Mouse (Mus musculus) cerebellum, postnatal 4 days (tissue): Measurements from ENCODE around the gene Hist1h3i.
A peak's percentile ranks its signal among the peaks of the same experiment; 100 is the strongest.

ENCODE experiments used
- DNase-seq, 2 experiments: peaks; one replicate each; pipeline ENCODE4 v3.0.0; 2022; ENCODE audit warnings: low spot score in 2 of 2, mixed read lengths in 1 of 2

Gene Hist1h3i

DNA sequence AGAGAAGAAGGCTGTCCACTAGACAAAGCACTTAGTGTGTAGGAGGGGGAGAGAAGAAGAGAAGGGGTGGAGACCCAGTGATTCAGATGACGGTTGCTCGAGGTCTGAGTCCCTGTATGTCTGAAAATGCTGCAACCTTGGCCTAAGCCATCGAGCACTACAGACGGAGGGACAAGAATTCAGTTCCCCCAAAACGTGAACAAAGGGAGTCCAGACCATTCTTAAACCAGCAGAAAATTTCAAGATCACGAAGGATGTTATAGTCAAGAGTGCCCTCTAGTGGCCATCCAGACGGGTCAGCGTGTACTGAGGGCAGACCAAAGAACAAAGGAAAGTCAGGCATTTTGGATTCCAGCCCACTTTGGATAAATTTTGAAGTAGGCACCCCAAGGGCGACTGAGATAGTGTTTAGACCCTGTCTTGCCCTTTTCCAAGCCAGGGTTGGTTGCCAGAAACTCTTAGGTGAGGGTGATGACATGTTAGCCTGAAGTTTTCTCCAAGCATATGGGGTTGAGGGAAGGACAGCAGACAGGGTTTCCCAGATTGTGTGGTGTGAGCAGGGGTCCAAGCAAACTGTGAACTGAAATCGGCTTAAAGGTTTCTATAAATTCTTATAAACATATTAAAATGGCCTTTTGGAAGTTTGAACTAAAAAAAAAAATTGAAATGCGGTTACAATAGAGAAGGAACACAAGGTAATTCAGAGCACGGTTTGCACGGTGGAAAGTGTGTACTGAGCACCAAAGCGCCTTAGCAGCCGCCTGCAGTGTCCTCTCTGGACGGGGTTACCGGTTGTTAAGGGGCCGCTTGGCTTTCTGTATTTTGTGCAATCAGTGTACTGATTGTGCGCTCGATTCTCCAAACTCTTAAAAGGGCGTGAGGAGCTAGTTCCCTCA lies 48.9 kb downstream of the Hist1h3i start:
- peak; percentile 26 to 82 for DNase-seq

DNA sequence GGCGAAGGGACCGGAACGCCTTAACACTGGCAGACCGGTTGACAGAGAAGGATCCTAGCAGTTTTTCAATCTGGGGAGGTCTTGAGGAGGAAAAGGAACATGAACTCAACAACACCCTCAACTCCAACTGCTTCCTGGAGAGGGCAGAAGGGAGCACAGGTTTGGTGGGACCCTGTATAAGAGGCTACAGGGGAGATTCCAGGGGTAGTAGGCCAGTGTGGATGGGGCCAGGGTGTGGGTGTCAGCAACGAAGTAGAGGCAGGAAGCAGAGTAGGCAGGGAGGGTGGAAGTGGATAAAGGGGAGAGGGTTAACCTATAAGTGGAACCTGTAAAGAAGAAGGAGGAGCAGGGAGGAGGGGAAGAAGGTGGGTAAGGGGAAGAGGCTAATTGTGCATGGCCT lies 49.7 kb downstream of the Hist1h3i start:
- DNase-seq, result no peak
